In genomic region chr9:64960978-64961320, GRCm38 (mm10) we compare ENCODE assay signal across 8 mouse cellular contexts. TPM values are rescaled to one million over a fixed set of nuclear protein-coding genes. Genes with fewer than 3 reads are reported as not detected.
DNase-seq lines count a peak whose midpoint lies in the region; ATAC-seq and TF ChIP-seq lines count a peak whose summit lies in the region.

No protein-coding gene starts in this region.

- H3K27ac ChIP-seq in kidney, postnatal 0 days: peak overlapping the region; percentile 91
- H3K27ac ChIP-seq in embryonic facial prominence, embryonic 10.5 days (replicated peaks): peak overlapping the region; percentile 97
- H3K27ac ChIP-seq in midbrain, embryonic 16.5 days (ENCODE audit: low read length): peak overlapping the region; percentile 88

- TF ChIP-seq CTCF in kidney, postnatal 0 days (IDR thresholded peaks at IDR 0.05; ENCODE audit: low read depth): no peak

- peak overlapping the region; percentile 76 for H3K4me2 ChIP-seq in kidney, postnatal 0 days (ENCODE audit: low read length)
- peak overlapping the region; percentile 89 for H3K4me2 ChIP-seq in midbrain, embryonic 16.5 days (ENCODE audit: low read length)

- WGBS in kidney, postnatal 0 days: under 1% methylated on average over 17 of the region's 17 CpGs
- WGBS in embryonic facial prominence, embryonic 10.5 days: under 1% methylated on average over 17 of the region's 17 CpGs
- 0% methylated on average over 15 of the region's 17 CpGs for WGBS in midbrain, embryonic 16.5 days

- H3K9ac ChIP-seq in kidney, postnatal 0 days (ENCODE audit: low read depth, low read length): peak overlapping the region; percentile 90
- peak overlapping the region; percentile 95 for H3K9ac ChIP-seq in midbrain, embryonic 16.5 days (ENCODE audit: low read depth, low read length)

- DNase-seq in kidney, postnatal 0 days (ENCODE audit: low spot score): peak; percentile 84
- DNase-seq in kidney, postnatal 25 days: no peak
- no peak for DNase-seq in embryonic facial prominence, embryonic 10.5 days (ENCODE audit: low spot score)
- no peak for DNase-seq in layer of hippocampus, adult 11-12 months (ENCODE audit: low spot score)
- DNase-seq in layer of hippocampus, postnatal 14 days (ENCODE audit: low spot score in 2 of 2): no peak
- no peak for DNase-seq in kidney, adult 11 months

- 0 out of 2 replicates have a peak, but pooled peaks cover 12% of the 10 kb centered on the region for H3K36me3 ChIP-seq in kidney, postnatal 0 days (ENCODE audit: insufficient read depth, low read length)
- peaks cover 44% of the 10 kb centered on the region for H3K36me3 ChIP-seq in embryonic facial prominence, embryonic 10.5 days (replicated peaks)
- peaks cover 8% of the 10 kb centered on the region; the same call in 1 of the 2 replicates for H3K36me3 ChIP-seq in midbrain, embryonic 16.5 days (ENCODE audit: control insufficient read depth, insufficient read depth, low read length)

- H3K4me1 ChIP-seq in kidney, postnatal 0 days (replicated peaks; ENCODE audit: insufficient read depth, low read length): peaks cover 8% of the 10 kb centered on the region
- H3K4me1 ChIP-seq in embryonic facial prominence, embryonic 10.5 days: peaks cover 23% of the 10 kb centered on the region
- peaks cover 11% of the 10 kb centered on the region for H3K4me1 ChIP-seq in midbrain, embryonic 16.5 days (ENCODE audit: control insufficient read depth, insufficient read depth, low read length)

- H3K4me3 ChIP-seq in kidney, postnatal 0 days (replicated peaks; ENCODE audit: low read depth, low read length): peak overlapping the region; percentile 70
- H3K4me3 ChIP-seq in embryonic facial prominence, embryonic 10.5 days: peak overlapping the region; percentile 88
- H3K4me3 ChIP-seq in midbrain, embryonic 16.5 days (ENCODE audit: low read depth, low read length): peak overlapping the region; percentile 89

- no peaks in the 10 kb centered on the region for H3K27me3 ChIP-seq in kidney, postnatal 0 days (ENCODE audit: insufficient read depth, low read length)
- H3K27me3 ChIP-seq in embryonic facial prominence, embryonic 10.5 days (replicated peaks; ENCODE audit: low read depth, poor library complexity, severe bottlenecking): no peaks in the 10 kb centered on the region
- H3K27me3 ChIP-seq in midbrain, embryonic 16.5 days (ENCODE audit: control insufficient read depth, insufficient read depth, low read depth, low read length): no peaks in the 10 kb centered on the region

- H3K9me3 ChIP-seq in kidney, postnatal 0 days (replicated peaks; ENCODE audit: low read length): no peaks in the 10 kb centered on the region
- H3K9me3 ChIP-seq in embryonic facial prominence, embryonic 10.5 days: no peaks in the 10 kb centered on the region
- no peaks in the 10 kb centered on the region for H3K9me3 ChIP-seq in midbrain, embryonic 16.5 days (replicated peaks; ENCODE audit: control insufficient read depth, low read length, poor library complexity, severe bottlenecking)

- peak; percentile 83 for ATAC-seq in kidney, postnatal 0 days (replicated peaks; ENCODE audit: low FRiP score, low read depth)
- ATAC-seq in inflammation-experienced regulatory T-cells, adult 6 months: peak; percentile 62
- peak; percentile 79 for ATAC-seq in midbrain, embryonic 16.5 days

RNA-seq across cellular contexts. Expression of gene Ints14, which starts 0.2 kb away (rescaled TPM):
- 45.3 and 47.1 TPM in 2 replicates for polyA plus RNA-seq in kidney, postnatal 0 days (2015; fragmentation: Nextera tagmentation; extraction: Ambion mirVana)
- 67.3 and 71.4 TPM in 2 replicates for polyA plus RNA-seq in embryonic facial prominence, embryonic 10.5 days (2016; fragmentation: Nextera tagmentation; extraction: Ambion mirVana)
- polyA plus RNA-seq in inflammation-experienced regulatory T-cells, adult 6 months (2017; shearing (Covaris generic)): 10 to 100 TPM; 34.8 to 38.2 (median 36.5) TPM
- polyA plus RNA-seq in midbrain, embryonic 16.5 days (2015; fragmentation: Nextera tagmentation; extraction: Ambion mirVana): 35.1 and 37.1 TPM in 2 replicates
- total RNA-seq in layer of hippocampus, postnatal 14 days (2021): 10 to 100 TPM; 22.4 to 25.0 TPM

RNA-seq across cellular contexts. Expression of gene Slc24a1, which starts 9.5 kb away (rescaled TPM):
- polyA plus RNA-seq in kidney, postnatal 0 days (2015; fragmentation: Nextera tagmentation; extraction: Ambion mirVana): 0.04 TPM in 1 of 2 replicates, not detected in the other
- 0.02 and 0.04 TPM in 2 replicates for polyA plus RNA-seq in embryonic facial prominence, embryonic 10.5 days (2016; fragmentation: Nextera tagmentation; extraction: Ambion mirVana)
- under 1 TPM; 0.07 to 0.20 (median 0.17) TPM for polyA plus RNA-seq in inflammation-experienced regulatory T-cells, adult 6 months (2017; shearing (Covaris generic))
- polyA plus RNA-seq in midbrain, embryonic 16.5 days (2015; fragmentation: Nextera tagmentation; extraction: Ambion mirVana): 0.10 and 0.20 TPM in 2 replicates
- total RNA-seq in layer of hippocampus, postnatal 14 days (2021): under 1 TPM; 0.12 to 0.28 TPM
